Mouse (Mus musculus): ENCODE measurements at regions not wholly inside any gene's neighbourhood (a gene's known extent, or its start where the extent isn't known, plus 50 kb on each side); places are given as distances from the start of the nearest gene placed in this dataset.

DNA sequence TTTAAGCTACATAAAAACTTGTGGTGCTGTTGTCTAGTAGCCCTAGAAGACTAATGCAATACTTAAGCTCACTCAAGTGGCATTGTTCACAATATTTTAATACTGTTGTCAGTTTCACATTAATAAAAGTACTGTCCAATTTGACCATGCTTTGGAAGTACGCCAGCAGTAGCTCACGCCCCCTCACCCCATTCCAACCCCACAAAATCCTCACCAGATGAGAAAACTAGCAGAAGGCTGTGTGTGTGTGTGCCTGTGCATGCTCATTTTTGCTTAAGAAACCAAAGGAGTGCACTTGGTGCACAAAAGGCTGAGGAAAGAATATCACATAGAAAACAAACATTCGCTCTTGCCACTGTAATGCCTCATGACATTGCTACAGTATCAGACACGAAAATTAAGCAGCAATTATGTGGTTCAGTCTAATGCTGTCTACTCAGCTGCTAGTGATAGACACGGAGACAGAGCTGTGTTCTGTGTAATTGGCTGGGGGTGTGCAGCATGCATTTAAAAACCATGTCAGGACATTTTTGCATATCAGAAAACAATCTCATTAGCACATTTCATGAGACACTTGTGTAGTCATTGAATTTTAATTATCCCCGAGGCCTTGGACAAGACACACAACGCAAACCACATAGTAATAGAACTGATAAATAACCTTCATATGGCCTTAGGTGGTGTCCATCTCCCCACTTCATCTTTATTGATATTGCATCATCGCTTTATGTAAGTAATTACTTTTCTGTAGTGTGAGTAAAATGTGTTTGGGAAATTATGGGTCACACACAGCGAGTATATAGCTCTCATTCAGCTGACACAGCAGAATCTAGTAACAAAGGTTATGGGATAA, 405.6 kb upstream of the Pik3r1 start:
- no peak for ATAC-seq (ENCODE audit: low FRiP score, low read depth)
- 76% methylated on average over 9 of the region's 9 CpGs for WGBS
- Histone ChIP-seq H3K4me3 (no peak overlapping the region), H3K4me2 (replicated peaks) (no peak overlapping the region), H3K27ac (replicated peaks) (no peak overlapping the region), H3K27me3 (no peaks in the 10 kb centered on the region), H3K9ac (replicated peaks) (no peak overlapping the region), H3K36me3 (no peaks in the 10 kb centered on the region), H3K9me3 (no peaks in the 10 kb centered on the region), H3K4me1 (no peaks in the 10 kb centered on the region)

- ATAC-seq (ENCODE audit: low FRiP score, low read depth), result no peak
- H3K4me1 ChIP-seq, result no peaks in the 10 kb centered on the region
- H3K4me3 ChIP-seq, result no peak overlapping the region
- no peak overlapping the region for H3K27ac ChIP-seq (replicated peaks)
- no peaks in the 10 kb centered on the region for H3K9me3 ChIP-seq
- no peaks in the 10 kb centered on the region for H3K36me3 ChIP-seq
- no peak overlapping the region for H3K9ac ChIP-seq (replicated peaks)
- WGBS, result 86% methylated on average over 3 of the region's 3 CpGs
- H3K4me2 ChIP-seq (replicated peaks), result no peak overlapping the region
- no peaks in the 10 kb centered on the region for H3K27me3 ChIP-seq
Observed at GRCm38 (mm10) chr13:102174431-102174830, 406.4 kb upstream of the Pik3r1 start.

DNA sequence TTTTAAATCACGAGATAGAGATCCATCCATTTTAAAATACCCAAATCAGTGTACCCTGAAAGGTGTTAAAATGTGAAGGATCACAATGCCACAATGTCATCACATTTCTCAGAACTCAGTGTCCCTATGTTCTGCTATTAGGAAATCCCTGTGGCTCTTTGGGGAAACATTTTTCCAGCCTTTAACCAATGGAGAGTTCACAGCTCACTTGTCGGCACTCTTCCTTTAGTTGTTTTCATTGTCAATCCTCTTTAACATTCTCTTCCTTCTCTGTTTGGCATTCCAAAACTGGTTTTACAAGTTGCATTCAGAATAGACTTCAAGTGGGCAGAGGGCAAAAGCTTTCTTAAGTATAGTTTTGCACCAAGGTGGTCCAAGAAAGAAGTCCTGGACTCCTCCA, 406.9 kb upstream of the Pik3r1 start:
- H3K4me3 ChIP-seq, result no peak overlapping the region
- H3K36me3 ChIP-seq, result no peaks in the 10 kb centered on the region
- H3K4me2 ChIP-seq (replicated peaks), result no peak overlapping the region
- H3K27me3 ChIP-seq, result no peaks in the 10 kb centered on the region
- WGBS, result 89% methylated on average over 2 of the region's 2 CpGs
- H3K9ac ChIP-seq (replicated peaks), result no peak overlapping the region
- H3K4me1 ChIP-seq, result no peaks in the 10 kb centered on the region
- no peak for ATAC-seq (ENCODE audit: low FRiP score, low read depth)
- H3K27ac ChIP-seq (replicated peaks), result no peak overlapping the region
- H3K9me3 ChIP-seq, result no peaks in the 10 kb centered on the region

- WGBS, result 97% methylated on average over 1 of the region's 1 CpGs
- H3K4me3 ChIP-seq, result no peak overlapping the region
- H3K36me3 ChIP-seq, result no peaks in the 10 kb centered on the region
- H3K27me3 ChIP-seq, result no peaks in the 10 kb centered on the region
- no peak overlapping the region for H3K9ac ChIP-seq (replicated peaks)
- H3K9me3 ChIP-seq, result no peaks in the 10 kb centered on the region
- no peak overlapping the region for H3K27ac ChIP-seq (replicated peaks)
- no peaks in the 10 kb centered on the region for H3K4me1 ChIP-seq
- no peak overlapping the region for H3K4me2 ChIP-seq (replicated peaks)
- no peak for ATAC-seq (ENCODE audit: low FRiP score, low read depth)
Observed at GRCm38 (mm10) chr13:102175406-102175805, 407.4 kb upstream of the Pik3r1 start.

- no peak overlapping the region for H3K4me3 ChIP-seq
- no peaks in the 10 kb centered on the region for H3K9me3 ChIP-seq
- 90% methylated on average over 2 of the region's 2 CpGs for WGBS
- no peak overlapping the region for H3K9ac ChIP-seq (replicated peaks)
- no peak overlapping the region for H3K4me2 ChIP-seq (replicated peaks)
- no peak overlapping the region for H3K27ac ChIP-seq (replicated peaks)
- H3K36me3 ChIP-seq, result no peaks in the 10 kb centered on the region
- ATAC-seq (ENCODE audit: low FRiP score, low read depth), result no peak
- H3K4me1 ChIP-seq, result no peaks in the 10 kb centered on the region
- H3K27me3 ChIP-seq, result no peaks in the 10 kb centered on the region
Observed at GRCm38 (mm10) chr13:102176456-102176855, 408.4 kb upstream of the Pik3r1 start.

DNA sequence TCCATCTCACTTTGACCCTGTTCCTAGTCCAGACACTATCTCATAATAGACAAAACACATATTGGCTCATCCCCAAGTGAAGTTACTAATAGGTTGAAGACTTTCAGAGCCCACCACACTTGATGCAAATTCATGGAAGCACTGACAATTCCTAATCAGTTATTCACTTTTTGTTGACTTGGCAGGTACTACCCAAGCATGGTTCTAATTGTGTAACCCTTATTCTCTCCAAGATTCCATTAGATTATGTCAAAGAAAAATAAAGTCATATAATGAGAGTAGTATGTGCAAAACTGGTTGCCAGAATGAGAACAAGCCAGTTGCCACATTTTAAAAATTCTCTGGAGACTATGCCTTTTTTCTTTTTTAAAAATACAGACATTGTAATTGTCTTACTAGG, 426.7 kb upstream of the Pik3r1 start:
- Histone ChIP-seq H3K36me3 (no peaks in the 10 kb centered on the region), H3K9ac (replicated peaks) (no peak overlapping the region), H3K4me1 (no peaks in the 10 kb centered on the region), H3K27me3 (no peaks in the 10 kb centered on the region), H3K4me2 (replicated peaks) (no peak overlapping the region), H3K4me3 (no peak overlapping the region), H3K9me3 (no peaks in the 10 kb centered on the region), H3K27ac (replicated peaks) (no peak overlapping the region)
- ATAC-seq (ENCODE audit: low FRiP score, low read depth), result no peak

- H3K9me3 ChIP-seq, result no peaks in the 10 kb centered on the region
- H3K9ac ChIP-seq (replicated peaks), result no peak overlapping the region
- no peak overlapping the region for H3K4me2 ChIP-seq (replicated peaks)
- no peak for ATAC-seq (ENCODE audit: low FRiP score, low read depth)
- no peaks in the 10 kb centered on the region for H3K36me3 ChIP-seq
- no peaks in the 10 kb centered on the region for H3K27me3 ChIP-seq
- WGBS, result 95% methylated on average over 1 of the region's 1 CpGs
- H3K4me3 ChIP-seq, result no peak overlapping the region
- no peaks in the 10 kb centered on the region for H3K4me1 ChIP-seq
- H3K27ac ChIP-seq (replicated peaks), result no peak overlapping the region
Observed at GRCm38 (mm10) chr13:102202301-102202700, 434.3 kb upstream of the Pik3r1 start.

GRCm38 (mm10) chr13:102218486-102218885, 450.5 kb upstream of the Pik3r1 start:
- no peak overlapping the region for H3K4me3 ChIP-seq
- H3K4me2 ChIP-seq (replicated peaks), result no peak overlapping the region
- no peaks in the 10 kb centered on the region for H3K27me3 ChIP-seq
- no peak overlapping the region for H3K27ac ChIP-seq (replicated peaks)
- ATAC-seq (ENCODE audit: low FRiP score, low read depth), result no peak
- H3K36me3 ChIP-seq, result no peaks in the 10 kb centered on the region
- H3K4me1 ChIP-seq, result no peaks in the 10 kb centered on the region
- no peaks in the 10 kb centered on the region for H3K9me3 ChIP-seq
- no peak overlapping the region for H3K9ac ChIP-seq (replicated peaks)
- WGBS, result 95% methylated on average over 11 of the region's 11 CpGs

DNA sequence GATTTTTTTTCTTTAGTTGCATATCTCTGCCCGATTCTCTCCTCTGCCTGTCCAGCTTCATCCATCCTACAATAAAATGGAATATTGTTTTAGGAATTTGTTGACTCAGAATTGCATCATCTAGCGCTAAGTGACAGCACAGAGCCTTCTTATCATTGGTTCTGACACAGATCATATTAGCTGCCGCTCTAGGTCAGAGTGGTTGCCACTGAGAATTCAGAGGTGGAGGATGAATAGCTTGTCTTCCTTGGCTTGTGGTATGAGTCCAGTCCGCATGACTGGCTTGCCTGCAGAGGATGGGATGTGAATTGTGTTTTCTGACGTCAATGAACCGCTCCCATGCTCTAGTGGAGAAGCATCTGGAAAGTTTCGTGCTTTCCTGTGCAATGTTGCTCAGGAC, 462.3 kb upstream of the Cd180 start:
- Histone ChIP-seq H3K27me3 (no peaks in the 10 kb centered on the region), H3K4me1 (no peaks in the 10 kb centered on the region), H3K4me2 (replicated peaks) (no peak overlapping the region), H3K4me3 (no peak overlapping the region), H3K9me3 (no peaks in the 10 kb centered on the region), H3K36me3 (no peaks in the 10 kb centered on the region), H3K27ac (replicated peaks) (no peak overlapping the region), H3K9ac (replicated peaks) (no peak overlapping the region)
- no peak for ATAC-seq (ENCODE audit: low FRiP score, low read depth)
- WGBS, result 89% methylated on average over 7 of the region's 7 CpGs

DNA sequence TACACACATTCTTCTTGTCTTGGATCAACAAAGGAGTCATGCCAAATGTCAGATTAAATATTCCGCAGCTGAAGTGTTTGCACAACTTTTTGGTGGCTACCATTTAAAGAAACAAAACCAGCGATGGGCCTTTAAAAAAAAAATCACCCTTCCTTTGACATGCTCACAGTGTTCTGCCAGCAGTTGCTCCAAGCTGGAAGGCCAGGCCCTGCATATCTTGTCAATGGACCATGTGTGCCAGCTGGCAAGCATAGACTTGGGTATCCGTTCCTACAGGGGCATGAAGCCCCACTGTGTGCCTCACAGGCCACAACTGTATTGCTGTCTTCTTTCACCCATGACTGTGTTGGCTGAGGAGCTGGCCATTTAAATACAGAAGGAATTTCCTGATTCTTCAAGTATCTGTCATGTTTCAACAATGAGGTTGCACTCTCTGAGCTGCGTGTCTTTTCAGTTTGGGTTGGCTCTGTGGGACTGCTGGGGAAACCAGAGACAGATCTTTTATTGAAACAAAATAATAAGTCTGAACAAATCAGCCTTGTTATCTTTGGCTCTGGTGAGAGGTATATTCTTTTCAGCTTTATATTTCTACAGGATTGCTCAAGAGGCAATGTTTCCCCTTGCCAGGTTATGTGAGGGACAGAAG, 460.9 kb upstream of the Cd180 start:
- H3K27ac ChIP-seq (replicated peaks), result no peak overlapping the region
- 87% methylated on average over 4 of the region's 4 CpGs for WGBS
- H3K4me2 ChIP-seq (replicated peaks), result no peak overlapping the region
- no peaks in the 10 kb centered on the region for H3K4me1 ChIP-seq
- H3K27me3 ChIP-seq, result no peaks in the 10 kb centered on the region
- H3K9ac ChIP-seq (replicated peaks), result no peak overlapping the region
- H3K9me3 ChIP-seq, result no peaks in the 10 kb centered on the region
- H3K4me3 ChIP-seq, result no peak overlapping the region
- no peak for ATAC-seq (ENCODE audit: low FRiP score, low read depth)
- H3K36me3 ChIP-seq, result no peaks in the 10 kb centered on the region

DNA sequence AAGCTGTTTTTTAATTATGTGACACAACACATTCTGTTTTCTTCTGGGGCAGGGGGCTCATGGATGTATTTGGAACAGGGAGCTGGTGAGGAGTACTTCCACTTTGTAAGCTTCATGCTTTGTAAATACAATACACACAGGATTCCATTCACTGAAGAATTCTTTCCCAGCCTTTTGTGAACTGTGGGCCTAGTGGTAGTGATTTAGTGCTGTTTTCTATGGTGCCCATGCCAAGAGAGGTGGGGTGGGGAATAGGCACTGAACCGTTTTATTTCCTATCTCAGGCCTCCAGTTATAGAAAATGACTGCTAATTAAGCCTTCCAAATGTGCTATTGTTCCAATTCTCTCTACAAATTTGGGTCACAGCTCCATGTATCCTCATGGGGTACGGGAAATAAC, 442.5 kb upstream of the Cd180 start:
- Histone ChIP-seq H3K9ac (replicated peaks) (no peak overlapping the region), H3K36me3 (no peaks in the 10 kb centered on the region), H3K4me1 (peaks cover 7% of the 10 kb centered on the region), H3K27ac (replicated peaks) (no peak overlapping the region), H3K27me3 (no peaks in the 10 kb centered on the region; the same call in 1 of the 2 replicates), H3K4me3 (no peak overlapping the region), H3K9me3 (no peaks in the 10 kb centered on the region), H3K4me2 (replicated peaks) (no peak overlapping the region)
- WGBS, result 80% methylated on average over 2 of the region's 2 CpGs
- no peak for ATAC-seq (ENCODE audit: low FRiP score, low read depth)

DNA sequence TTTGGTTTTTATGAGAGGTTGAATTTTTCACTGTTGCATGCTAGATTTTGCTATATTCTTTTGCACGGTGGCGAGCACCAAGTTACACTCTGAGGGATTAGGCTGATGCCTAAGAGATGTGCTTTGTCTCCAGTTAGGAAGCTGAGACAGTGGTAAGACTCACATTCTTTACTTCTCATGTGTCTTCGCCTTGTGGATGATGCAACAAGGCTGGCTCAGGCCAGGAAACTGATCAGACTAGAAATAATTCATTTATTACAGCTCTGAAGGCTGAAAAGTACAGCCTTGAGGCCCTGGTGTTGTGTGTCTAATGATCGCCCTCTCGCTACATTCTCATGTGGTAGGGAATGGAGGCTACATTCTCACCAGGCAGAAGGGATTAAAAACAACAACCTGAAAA, 441.6 kb upstream of the Cd180 start:
- Histone ChIP-seq H3K4me3 (no peak overlapping the region), H3K27me3 (no peaks in the 10 kb centered on the region; the same call in 1 of the 2 replicates), H3K9ac (replicated peaks) (no peak overlapping the region), H3K4me2 (replicated peaks) (no peak overlapping the region), H3K4me1 (peaks cover 7% of the 10 kb centered on the region), H3K9me3 (no peaks in the 10 kb centered on the region), H3K27ac (replicated peaks) (no peak overlapping the region), H3K36me3 (no peaks in the 10 kb centered on the region)
- no peak for ATAC-seq (ENCODE audit: low FRiP score, low read depth)
- 84% methylated on average over 5 of the region's 5 CpGs for WGBS

Measured in midbrain, embryonic 12.5 days (tissue).